Mouse (Mus musculus): ENCODE data around the gene Slc41a3.

DNA sequence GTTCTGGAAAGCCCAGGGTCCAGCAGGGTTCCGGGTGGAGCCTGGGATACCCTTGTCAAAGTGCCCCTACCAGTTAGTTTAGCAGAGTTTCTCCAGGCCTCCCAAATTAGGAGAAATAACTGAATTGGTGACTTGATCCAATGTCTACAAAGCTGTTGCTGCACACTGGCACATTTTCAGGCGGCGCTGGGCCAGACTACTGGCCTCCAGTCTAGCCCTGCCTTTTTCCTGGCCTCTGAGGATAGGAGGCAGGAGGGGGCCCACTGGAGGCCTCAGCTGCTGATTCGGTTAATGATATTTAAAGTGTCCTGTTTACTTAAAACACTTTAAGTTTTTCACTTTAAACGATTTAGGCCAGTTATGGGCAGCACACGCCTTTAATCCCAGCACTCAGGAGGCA lies 19.7 kb downstream of the Slc41a3 start:
- no peak for TF ChIP-seq CTCF (conservative IDR thresholded peaks at IDR 0.05; ENCODE audit: low read length)
- TF ChIP-seq NANOG (IDR thresholded peaks at IDR 0.05; ENCODE audit: borderline replicate concordance, low read length): no peak
